Mouse (Mus musculus): ENCODE measurements around the gene Mrpl30. TPM values are rescaled to one million over a fixed set of nuclear protein-coding genes. Genes with fewer than 3 reads are reported as not detected.

Mrpl30 gene
- polyA plus RNA-seq (2015; fragmentation: Nextera tagmentation; extraction: Ambion mirVana), result 224 and 231 TPM in 2 replicates

GRCm38 (mm10) chr1:37890025-37890652 lies at the start of gene Mrpl30, which contains the start of gene Mitd1:
Mrpl30 (plus strand) TSS chr1:37890477.
Mitd1 (minus strand) TSS chr1:37890411.
- Histone ChIP-seq H3K27ac (peak within 1 kb of the TSS; percentile 80), H3K9me3 (no peaks in the 10 kb centered on the region), H3K4me2 (peak within 1 kb of the TSS; percentile 86), H3K4me1 (peaks cover 26% of the 10 kb centered on the region), H3K9ac (peak within 1 kb of the TSS; percentile 74), H3K27me3 (replicated peaks) (no peaks in the 10 kb centered on the region), H3K36me3 (replicated peaks) (peaks cover 6% of the 10 kb centered on the region; the same call in 1 of the 2 replicates), H3K4me3 (peak within 1 kb of the TSS; percentile 81)
- WGBS, result under 1% methylated on average over 41 of the region's 41 CpGs
- ATAC-seq (replicated peaks), result peak; percentile 93

- Histone ChIP-seq H3K36me3 (replicated peaks) (no peaks in the 10 kb centered on the region), H3K4me3 (no peak overlapping the region), H3K4me1 (no peaks in the 10 kb centered on the region), H3K27me3 (replicated peaks) (no peaks in the 10 kb centered on the region), H3K9ac (no peak overlapping the region), H3K4me2 (no peak overlapping the region), H3K27ac (no peak overlapping the region), H3K9me3 (no peaks in the 10 kb centered on the region)
- ATAC-seq (replicated peaks), result no peak
- 84% methylated on average over 8 of the region's 8 CpGs for WGBS
Observed at GRCm38 (mm10) chr1:37846878-37847277, 43.4 kb upstream of the Mrpl30 start.

GRCm38 (mm10) chr1:37850696-37851095 lies 39.6 kb upstream of the Mrpl30 start:
- H3K4me3 ChIP-seq, result no peak overlapping the region
- H3K4me1 ChIP-seq, result no peaks in the 10 kb centered on the region
- H3K4me2 ChIP-seq, result no peak overlapping the region
- peaks cover 12% of the 10 kb centered on the region for H3K36me3 ChIP-seq (replicated peaks)
- no peak for ATAC-seq (replicated peaks)
- no peak overlapping the region for H3K27ac ChIP-seq
- no peaks in the 10 kb centered on the region for H3K9me3 ChIP-seq
- 71% methylated on average over 2 of the region's 2 CpGs for WGBS
- H3K27me3 ChIP-seq (replicated peaks), result no peaks in the 10 kb centered on the region
- no peak overlapping the region for H3K9ac ChIP-seq

GRCm38 (mm10) chr1:37864511-37865400 lies 25.5 kb upstream of the Mrpl30 start:
- Histone ChIP-seq H3K27me3 (replicated peaks) (peaks cover 5% of the 10 kb centered on the region; the same call in 1 of the 2 replicates), H3K27ac (peak overlapping the region; percentile 92), H3K36me3 (replicated peaks) (no peaks in the 10 kb centered on the region), H3K4me1 (peaks cover 14% of the 10 kb centered on the region), H3K9me3 (no peaks in the 10 kb centered on the region), H3K9ac (peak overlapping the region; percentile 68), H3K4me2 (peak overlapping the region; percentile 59), H3K4me3 (peak overlapping the region; percentile 72)
- under 1% methylated on average over 88 of the region's 90 CpGs for WGBS
- peak; percentile 98 for ATAC-seq (replicated peaks)

- H3K4me1 ChIP-seq, result peaks cover 14% of the 10 kb centered on the region
- peak overlapping the region; percentile 92 for H3K27ac ChIP-seq
- H3K27me3 ChIP-seq (replicated peaks), result peaks cover 7% of the 10 kb centered on the region; the same call in 1 of the 2 replicates
- 11% methylated on average over 23 of the region's 23 CpGs for WGBS
- peak overlapping the region; percentile 72 for H3K4me3 ChIP-seq
- no peak for ATAC-seq (replicated peaks)
- H3K36me3 ChIP-seq (replicated peaks), result no peaks in the 10 kb centered on the region
- no peaks in the 10 kb centered on the region for H3K9me3 ChIP-seq
- peak overlapping the region; percentile 57 for H3K9ac ChIP-seq
- peak overlapping the region; percentile 59 for H3K4me2 ChIP-seq
Observed at GRCm38 (mm10) chr1:37865401-37866215, 24.7 kb upstream of the Mrpl30 start.

GRCm38 (mm10) chr1:37866286-37866685 lies 24.0 kb upstream of the Mrpl30 start, which contains the start of gene Tsga10:
Tsga10 (minus strand) TSS chr1:37866429.
- H3K4me3 ChIP-seq, result peak within 1 kb of the TSS; percentile 72

GRCm38 (mm10) chr1:37867056-37867455 lies 23.2 kb upstream of the Mrpl30 start:
- Histone ChIP-seq H3K4me2 (no peak overlapping the region), H3K27ac (no peak overlapping the region), H3K4me1 (peaks cover 18% of the 10 kb centered on the region), H3K9ac (no peak overlapping the region), H3K36me3 (replicated peaks) (no peaks in the 10 kb centered on the region), H3K9me3 (no peaks in the 10 kb centered on the region), H3K4me3 (no peak overlapping the region), H3K27me3 (replicated peaks) (peaks cover 7% of the 10 kb centered on the region; the same call in 1 of the 2 replicates)
- 79% methylated on average over 1 of the region's 1 CpGs for WGBS
- no peak for ATAC-seq (replicated peaks)

More at GRCm38 (mm10) chr1:37866286-37866685, 24.0 kb upstream of the Mrpl30 start, which contains the start of gene Tsga10:
- Histone ChIP-seq H3K27ac (peak within 1 kb of the TSS; percentile 92), H3K27me3 (replicated peaks) (peaks cover 7% of the 10 kb centered on the region; the same call in 1 of the 2 replicates), H3K9me3 (no peaks in the 10 kb centered on the region), H3K9ac (peak within 1 kb of the TSS; percentile 57), H3K4me2 (peak within 1 kb of the TSS; percentile 59), H3K36me3 (replicated peaks) (no peaks in the 10 kb centered on the region), H3K4me1 (peaks cover 14% of the 10 kb centered on the region)
- 85% methylated on average over 6 of the region's 6 CpGs for WGBS
- no peak for ATAC-seq (replicated peaks)

GRCm38 (mm10) chr1:37867684-37868322 lies 22.5 kb upstream of the Mrpl30 start:
- 70% methylated on average over 10 of the region's 10 CpGs for WGBS
- H3K36me3 ChIP-seq (replicated peaks), result no peaks in the 10 kb centered on the region
- no peaks in the 10 kb centered on the region for H3K9me3 ChIP-seq
- peaks cover 7% of the 10 kb centered on the region; the same call in 1 of the 2 replicates for H3K27me3 ChIP-seq (replicated peaks)
- H3K4me3 ChIP-seq, result no peak overlapping the region
- ATAC-seq (replicated peaks), result no peak
- H3K27ac ChIP-seq, result no peak overlapping the region
- H3K4me2 ChIP-seq, result no peak overlapping the region
- H3K9ac ChIP-seq, result no peak overlapping the region
- peaks cover 23% of the 10 kb centered on the region for H3K4me1 ChIP-seq

GRCm38 (mm10) chr1:37868640-37869039 lies 21.6 kb upstream of the Mrpl30 start:
- Histone ChIP-seq H3K27ac (no peak overlapping the region), H3K9ac (no peak overlapping the region), H3K4me3 (no peak overlapping the region), H3K4me2 (no peak overlapping the region), H3K4me1 (peaks cover 20% of the 10 kb centered on the region), H3K27me3 (replicated peaks) (peaks cover 7% of the 10 kb centered on the region; the same call in 1 of the 2 replicates), H3K36me3 (replicated peaks) (no peaks in the 10 kb centered on the region), H3K9me3 (no peaks in the 10 kb centered on the region)
- WGBS, result 64% methylated on average over 10 of the region's 10 CpGs
- no peak for ATAC-seq (replicated peaks)

GRCm38 (mm10) chr1:37869362-37869761 lies 20.9 kb upstream of the Mrpl30 start:
- Histone ChIP-seq H3K4me2 (no peak overlapping the region), H3K27ac (no peak overlapping the region), H3K4me3 (no peak overlapping the region), H3K36me3 (replicated peaks) (no peaks in the 10 kb centered on the region), H3K9me3 (no peaks in the 10 kb centered on the region), H3K4me1 (peaks cover 20% of the 10 kb centered on the region), H3K27me3 (replicated peaks) (peaks cover 7% of the 10 kb centered on the region; the same call in 1 of the 2 replicates), H3K9ac (no peak overlapping the region)
- ATAC-seq (replicated peaks), result no peak
- 49% methylated on average over 2 of the region's 2 CpGs for WGBS

- ATAC-seq (replicated peaks), result peak; percentile 66
- Histone ChIP-seq H3K4me2 (peak within 1 kb of the TSS; percentile 60), H3K9me3 (no peaks in the 10 kb centered on the region), H3K27ac (peak within 1 kb of the TSS; percentile 74), H3K9ac (peak within 1 kb of the TSS; percentile 55), H3K27me3 (replicated peaks) (peaks cover 7% of the 10 kb centered on the region; the same call in 1 of the 2 replicates), H3K4me1 (peaks cover 13% of the 10 kb centered on the region), H3K36me3 (replicated peaks) (peaks cover 13% of the 10 kb centered on the region), H3K4me3 (peak within 1 kb of the TSS; percentile 51)
- 4% methylated on average over 7 of the region's 7 CpGs for WGBS
Observed at GRCm38 (mm10) chr1:37871704-37872103, 18.6 kb upstream of the Mrpl30 start, which contains the start of gene Lipt1. Lipt1 (plus strand) TSS chr1:37871738.
